Mouse (Mus musculus) midbrain, embryonic 16.5 days (tissue): Measurements from ENCODE around the gene Sccpdh. TPM values are rescaled to one million over a fixed set of nuclear protein-coding genes. Genes with fewer than 3 reads are reported as not detected.

ENCODE experiments used
- ATAC-seq: fragments of 200-750 bp; cut with Nextera tagmentation; 2 replicates; pipeline ENCODE4 v1.8.0; 2017; ENCODE audit warnings: moderate TSS enrichment
- H3K27ac ChIP-seq: fragments of 300-500 bp; sonication (generic); 2 replicates; pipeline ENCODE4 v1.5.1; 2014; ENCODE audit warnings: mild to moderate bottlenecking, low read length, mixed read lengths
- H3K27me3 ChIP-seq: fragments of 300-500 bp; sonication (generic); 2 replicates; pipeline ENCODE4 v1.6.1; 2014; ENCODE audit warnings: low read depth, low read length, mixed read lengths; ENCODE audit not compliant: control insufficient read depth, insufficient read depth
- H3K36me3 ChIP-seq: fragments of 300-500 bp; sonication (generic); 2 replicates; pipeline ENCODE4 v1.6.1; 2014; ENCODE audit warnings: mild to moderate bottlenecking, low read length, moderate library complexity, mixed read lengths; ENCODE audit not compliant: control insufficient read depth, insufficient read depth
- H3K4me1 ChIP-seq: fragments of 300-500 bp; sonication (generic); 2 replicates; pipeline ENCODE4 v1.6.1; 2014; ENCODE audit warnings: mild to moderate bottlenecking, low read length, mixed read lengths; ENCODE audit not compliant: control insufficient read depth, insufficient read depth
- H3K4me2 ChIP-seq: fragments of 300-500 bp; sonication (generic); 2 replicates; pipeline ENCODE4 v1.6.1; 2014; ENCODE audit warnings: mild to moderate bottlenecking, low read length, mixed read lengths
- H3K4me3 ChIP-seq: fragments of 300-500 bp; sonication (generic); 2 replicates; pipeline ENCODE4 v1.5.1; 2014; ENCODE audit warnings: low read depth, mild to moderate bottlenecking, low read length, moderate library complexity, mixed read lengths
- H3K9ac ChIP-seq: fragments of 300-500 bp; sonication (generic); 2 replicates; pipeline ENCODE4 v1.6.1; 2014; ENCODE audit warnings: low read depth, low read length, mixed read lengths
- H3K9me3 ChIP-seq: fragments of 300-500 bp; sonication (generic); replicated peaks from 2 replicates; pipeline ENCODE4 v1.6.1; 2014; ENCODE audit warnings: mild to moderate bottlenecking, low read length, mixed read lengths; ENCODE audit not compliant: control insufficient read depth, poor library complexity, severe bottlenecking
- WGBS: fragments of 180-500 bp; shearing (Covaris S2); extraction: QIAGEN DNeasy Blood & Tissue Kit; methylation state at CpG from one replicate; pipeline ENCODE4 v1.1.7; 2014; 5-methylcytosine and 5-hydroxymethylcytosine counted together
- polyA plus RNA-seq: library from polyadenylated mRNA; unstranded; fragments of >200 nt; fragmentation: Nextera tagmentation; extraction: Ambion mirVana; gene quantifications from 2 replicates; pipeline ENCODE4 v1.2.1, GENCODE M21; 2015

Gene Sccpdh
- 172 and 179 TPM in 2 replicates for polyA plus RNA-seq

DNA sequence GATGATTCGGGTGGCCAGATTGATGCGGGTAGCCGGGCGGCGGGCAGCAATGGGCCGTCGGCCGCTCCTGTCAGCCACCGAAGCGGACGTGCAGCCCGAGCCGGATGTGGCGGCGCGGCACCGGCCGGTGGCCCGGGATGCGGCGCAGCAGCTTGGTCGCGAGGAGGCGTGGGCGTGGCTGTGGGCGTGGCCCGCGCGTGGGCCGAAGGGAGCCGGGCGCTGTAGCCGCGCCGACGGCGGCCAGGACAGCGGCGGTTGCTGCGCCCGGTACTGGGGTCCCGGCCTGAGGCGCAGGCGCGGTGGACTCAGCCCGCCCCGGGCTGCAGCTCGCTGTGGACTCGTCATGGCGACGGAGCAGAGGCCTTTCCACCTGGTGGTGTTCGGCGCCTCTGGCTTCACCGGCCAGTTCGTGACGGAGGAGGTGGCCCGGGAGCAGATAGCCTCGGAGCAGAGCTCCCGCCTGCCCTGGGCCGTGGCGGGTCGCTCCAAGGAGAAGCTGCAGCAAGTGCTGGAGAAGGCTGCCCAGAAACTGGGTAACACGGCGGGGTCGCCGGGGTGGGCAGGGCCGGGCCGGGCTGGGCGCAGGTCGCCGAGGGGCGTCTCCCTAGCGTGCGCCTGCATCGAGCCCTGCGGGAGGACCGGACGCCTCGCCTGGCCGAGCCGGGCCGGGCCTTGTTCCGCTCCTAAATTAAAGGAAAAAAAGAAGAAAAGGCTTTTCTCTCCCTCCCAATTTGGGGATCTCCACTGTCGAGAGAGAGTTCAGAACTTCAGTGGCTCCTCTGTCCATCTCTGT is at the start of gene Sccpdh:
Gene Sccpdh, plus strand, starts transcription at position 198 of the 793 bp plus-strand sequence.
- Histone ChIP-seq H3K4me3 (peak within 1 kb of the TSS; percentile 92), H3K36me3 (no peaks in the 10 kb centered on the region; the same call in 1 of the 2 replicates), H3K27ac (peak within 1 kb of the TSS; percentile 84), H3K4me2 (peak within 1 kb of the TSS; percentile 75), H3K9me3 (no peaks in the 10 kb centered on the region), H3K4me1 (peaks cover 20% of the 10 kb centered on the region), H3K27me3 (no peaks in the 10 kb centered on the region), H3K9ac (peak within 1 kb of the TSS; percentile 95)
- under 1% methylated on average over 68 of the region's 84 CpGs for WGBS
- peak; percentile 97 for ATAC-seq

DNA sequence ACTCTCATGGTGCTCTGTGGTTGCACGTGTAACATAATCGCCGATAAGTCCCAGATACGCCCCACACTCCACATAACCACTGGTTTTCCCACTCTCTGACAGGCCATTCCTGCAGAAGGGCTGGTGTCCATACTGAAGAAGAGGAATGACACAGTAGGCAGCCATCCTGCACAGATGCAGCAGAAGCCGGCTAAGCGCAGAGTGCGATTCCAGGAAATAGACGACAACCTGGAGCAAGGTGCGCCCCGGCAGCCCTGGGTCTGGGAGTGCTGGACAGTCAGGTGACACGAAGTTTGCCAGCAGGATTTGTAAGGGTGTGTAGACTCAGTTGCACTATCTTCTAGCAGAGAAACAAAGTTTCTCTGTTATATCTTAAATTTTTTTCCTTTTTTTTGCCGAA is 45.3 kb upstream of the Sccpdh start:
- Histone ChIP-seq H3K9ac (no peak overlapping the region), H3K27me3 (no peaks in the 10 kb centered on the region), H3K36me3 (0 out of 2 replicates have a peak, but pooled peaks cover 4% of the 10 kb centered on the region), H3K4me2 (no peak overlapping the region), H3K27ac (no peak overlapping the region), H3K4me1 (no peaks in the 10 kb centered on the region), H3K9me3 (no peaks in the 10 kb centered on the region), H3K4me3 (no peak overlapping the region)
- ATAC-seq = no peak
- WGBS = 94% methylated on average over 12 of the region's 12 CpGs

DNA sequence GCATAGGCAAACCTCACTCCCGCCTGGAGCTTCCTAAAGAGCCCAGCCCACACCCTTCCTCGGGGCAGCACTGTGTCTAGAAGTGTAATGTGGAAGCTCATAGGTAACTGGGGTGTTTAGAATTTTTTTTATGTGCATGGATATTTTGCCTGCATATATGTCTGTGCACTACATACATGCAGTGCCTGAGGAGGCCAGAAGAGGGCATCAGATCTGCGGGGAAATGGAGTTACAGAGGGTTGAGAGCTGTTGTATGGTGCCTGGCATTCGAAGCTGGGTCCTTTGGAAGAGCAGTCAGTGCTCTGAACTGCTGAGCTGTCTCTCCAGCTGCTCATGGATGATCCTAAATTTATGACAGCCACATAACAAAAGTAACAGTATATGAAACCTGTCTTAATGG is 44.4 kb upstream of the Sccpdh start:
- Histone ChIP-seq H3K4me2 (no peak overlapping the region), H3K36me3 (0 out of 2 replicates have a peak, but pooled peaks cover 4% of the 10 kb centered on the region), H3K27ac (no peak overlapping the region), H3K9me3 (no peaks in the 10 kb centered on the region), H3K4me3 (no peak overlapping the region), H3K4me1 (no peaks in the 10 kb centered on the region), H3K27me3 (no peaks in the 10 kb centered on the region), H3K9ac (no peak overlapping the region)
- 57% methylated on average over 4 of the region's 4 CpGs for WGBS
- ATAC-seq = no peak

DNA sequence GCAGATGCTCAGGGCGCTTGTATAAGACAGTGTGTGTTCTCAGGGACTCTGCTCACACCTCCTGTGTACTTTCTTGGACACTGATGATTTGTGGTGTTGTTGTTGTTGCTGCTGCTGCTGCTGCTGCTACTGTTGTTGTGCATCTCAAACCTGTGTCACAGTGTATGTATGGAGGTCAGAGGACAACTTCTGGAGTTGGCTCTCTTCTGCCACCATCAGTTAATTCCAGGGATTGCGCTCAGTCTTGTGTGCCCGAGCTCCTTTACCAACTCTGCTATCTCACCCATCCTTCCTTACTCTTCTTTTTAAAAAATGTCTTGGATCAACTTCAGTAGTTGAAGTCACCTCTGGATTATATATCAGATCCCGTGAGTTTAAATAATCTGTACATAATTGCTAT is 43.7 kb upstream of the Sccpdh start:
- Histone ChIP-seq H3K27me3 (no peaks in the 10 kb centered on the region), H3K9me3 (no peaks in the 10 kb centered on the region), H3K9ac (no peak overlapping the region), H3K4me3 (no peak overlapping the region), H3K36me3 (0 out of 2 replicates have a peak, but pooled peaks cover 2% of the 10 kb centered on the region), H3K4me1 (no peaks in the 10 kb centered on the region), H3K27ac (no peak overlapping the region), H3K4me2 (no peak overlapping the region)
- ATAC-seq = no peak
- WGBS = 81% methylated on average over 4 of the region's 4 CpGs

DNA sequence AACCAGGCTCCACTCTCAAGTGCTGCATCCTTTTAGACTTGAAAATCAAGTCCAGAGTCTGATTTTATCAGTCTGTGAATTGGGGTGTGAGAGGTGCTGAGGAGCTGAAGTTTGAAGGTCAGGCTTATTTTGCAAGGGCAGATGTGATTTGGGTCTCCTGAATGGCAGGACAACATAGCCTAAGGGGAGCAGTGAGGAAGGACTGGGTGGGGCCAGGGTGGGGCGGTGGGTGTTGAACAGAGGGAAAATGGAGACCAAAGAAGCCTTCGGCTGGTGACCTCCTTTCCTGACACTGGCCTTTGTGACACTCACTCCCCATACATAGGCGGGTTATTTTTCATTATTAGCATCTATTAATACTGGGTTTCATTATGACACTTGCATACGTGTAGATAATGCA is 40.2 kb upstream of the Sccpdh start:
- WGBS = 89% methylated on average over 4 of the region's 4 CpGs
- ATAC-seq = no peak
- no peaks in the 10 kb centered on the region for H3K4me1 ChIP-seq

DNA sequence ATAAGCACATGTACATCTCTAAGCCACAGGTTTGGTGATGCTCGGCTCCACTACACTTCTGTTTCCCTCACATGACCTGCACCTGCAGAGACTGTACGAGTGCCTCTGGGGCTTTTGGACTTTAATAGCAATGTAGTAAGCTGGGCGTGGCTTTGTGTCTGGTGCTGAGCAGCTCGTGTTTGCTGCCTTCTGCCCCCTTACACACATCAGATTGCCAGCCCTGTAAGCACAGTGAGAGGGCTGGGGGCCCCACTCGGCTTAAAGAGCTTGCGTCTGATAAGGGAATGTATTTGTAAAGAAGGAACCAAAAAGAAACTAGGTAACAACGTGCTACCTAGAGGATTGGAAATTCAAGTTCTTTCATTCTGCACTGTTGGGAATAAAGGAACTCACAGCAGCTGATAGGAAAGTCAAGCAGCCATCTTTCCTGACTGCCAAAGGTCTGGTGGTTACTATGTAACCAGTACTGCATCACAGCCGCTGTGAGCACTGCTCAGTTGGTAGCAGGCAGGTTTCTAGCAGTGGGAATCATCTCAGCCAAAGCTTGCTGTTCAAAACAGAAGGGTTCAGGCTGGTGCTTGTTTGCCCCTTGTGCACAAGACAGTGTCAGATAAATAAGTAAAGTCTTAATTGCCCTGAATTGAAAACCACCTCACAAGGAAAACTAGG is 39.4 kb upstream of the Sccpdh start:
- Histone ChIP-seq H3K9ac (no peak overlapping the region), H3K4me1 (no peaks in the 10 kb centered on the region), H3K4me2 (no peak overlapping the region), H3K27ac (no peak overlapping the region), H3K9me3 (no peaks in the 10 kb centered on the region), H3K36me3 (no peaks in the 10 kb centered on the region), H3K4me3 (no peak overlapping the region), H3K27me3 (no peaks in the 10 kb centered on the region)
- WGBS = 75% methylated on average over 8 of the region's 8 CpGs
- no peak for ATAC-seq

More for the DNA sequence above, 40.2 kb upstream of the Sccpdh start:
- H3K9me3 ChIP-seq = no peaks in the 10 kb centered on the region
- H3K27me3 ChIP-seq = no peaks in the 10 kb centered on the region
- no peak overlapping the region for H3K4me3 ChIP-seq
- H3K27ac ChIP-seq = no peak overlapping the region
- no peaks in the 10 kb centered on the region for H3K36me3 ChIP-seq
- no peak overlapping the region for H3K4me2 ChIP-seq
- no peak overlapping the region for H3K9ac ChIP-seq

DNA sequence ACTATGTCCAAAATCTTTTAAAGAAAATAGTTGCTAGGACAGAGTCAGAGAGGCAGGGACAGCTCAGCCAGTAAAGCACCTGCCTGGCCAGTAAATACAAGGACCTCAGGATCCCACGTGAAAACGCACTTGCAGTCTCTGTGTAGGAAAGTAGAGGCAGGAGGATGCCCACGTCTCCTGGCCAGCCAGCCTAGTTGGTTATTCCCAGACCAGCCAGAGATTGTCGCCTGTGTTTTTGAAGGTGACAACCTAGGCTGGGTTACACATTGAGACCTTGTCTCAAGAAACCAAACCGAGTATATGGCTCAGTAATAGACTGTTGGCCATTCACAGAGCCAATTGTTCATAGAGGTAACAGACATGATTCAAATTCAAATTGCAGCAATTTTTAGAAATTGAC is 38.7 kb upstream of the Sccpdh start:
- no peaks in the 10 kb centered on the region for H3K4me1 ChIP-seq
- WGBS = 84% methylated on average over 5 of the region's 5 CpGs
- no peak overlapping the region for H3K4me3 ChIP-seq
- H3K27me3 ChIP-seq = no peaks in the 10 kb centered on the region
- no peaks in the 10 kb centered on the region for H3K9me3 ChIP-seq
- H3K9ac ChIP-seq = no peak overlapping the region
- no peak overlapping the region for H3K27ac ChIP-seq
- no peaks in the 10 kb centered on the region for H3K36me3 ChIP-seq
- no peak overlapping the region for H3K4me2 ChIP-seq
- no peak for ATAC-seq

DNA sequence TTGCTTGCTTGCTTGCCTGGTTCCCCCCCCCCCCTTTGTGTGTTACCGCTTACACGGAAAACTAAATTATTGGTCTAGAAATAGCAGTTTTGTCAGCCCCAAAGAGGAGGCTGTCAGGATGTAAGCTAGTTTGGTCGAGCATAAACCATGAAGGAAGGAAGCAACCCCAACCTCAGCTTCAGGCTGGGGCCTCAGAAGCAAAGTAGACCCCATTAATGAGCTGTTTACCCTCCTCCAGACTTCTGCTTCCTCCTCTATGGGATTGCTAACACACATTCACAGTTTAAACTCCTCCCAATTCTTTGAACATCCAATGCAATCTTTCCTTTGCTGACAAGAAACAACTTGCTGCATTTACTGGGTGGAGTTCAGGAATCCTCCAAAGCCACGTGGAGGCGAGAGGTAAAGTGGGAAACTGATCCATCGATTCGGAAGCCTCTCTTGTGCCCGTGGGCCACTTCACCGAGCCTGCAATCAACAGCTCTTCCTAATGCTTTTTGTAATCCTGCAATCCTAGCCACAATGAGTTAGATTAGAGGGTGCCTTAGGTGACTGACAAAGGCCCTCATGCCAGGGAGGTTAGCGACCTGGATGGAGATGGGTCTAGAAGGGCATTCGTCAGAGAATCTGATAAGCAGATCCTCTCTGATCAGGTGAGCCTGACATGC is 35.1 kb upstream of the Sccpdh start:
- H3K27me3 ChIP-seq = no peaks in the 10 kb centered on the region
- H3K4me2 ChIP-seq = no peak overlapping the region
- 83% methylated on average over 11 of the region's 11 CpGs for WGBS
- ATAC-seq = no peak
- no peaks in the 10 kb centered on the region for H3K9me3 ChIP-seq
- H3K36me3 ChIP-seq = no peaks in the 10 kb centered on the region
- H3K4me1 ChIP-seq = no peaks in the 10 kb centered on the region
- H3K9ac ChIP-seq = no peak overlapping the region
- no peak overlapping the region for H3K27ac ChIP-seq
- no peak overlapping the region for H3K4me3 ChIP-seq

DNA sequence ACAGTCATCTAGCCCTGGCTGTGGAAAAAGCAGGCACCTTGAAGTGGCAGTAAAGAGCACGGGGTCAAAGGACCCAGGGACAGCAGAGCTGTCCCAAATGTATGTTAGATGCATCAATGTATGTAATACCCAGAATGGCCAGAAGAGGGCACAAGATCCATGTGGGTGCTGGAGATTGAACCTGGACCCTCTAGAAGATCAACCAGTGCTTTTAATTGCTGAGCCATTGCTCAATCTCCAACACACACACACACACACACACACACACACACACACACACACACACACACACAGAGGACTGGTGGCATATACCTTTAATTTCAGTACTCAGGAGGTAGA is 34.6 kb upstream of the Sccpdh start:
- 35% methylated on average over 1 of the region's 1 CpGs for WGBS
- no peaks in the 10 kb centered on the region for H3K36me3 ChIP-seq
- H3K27ac ChIP-seq = no peak overlapping the region
- H3K4me3 ChIP-seq = no peak overlapping the region
- H3K27me3 ChIP-seq = no peaks in the 10 kb centered on the region
- ATAC-seq = no peak
- no peaks in the 10 kb centered on the region for H3K9me3 ChIP-seq
- no peaks in the 10 kb centered on the region for H3K4me1 ChIP-seq
- H3K9ac ChIP-seq = no peak overlapping the region
- H3K4me2 ChIP-seq = no peak overlapping the region
